Mouse (Mus musculus) limb, embryonic 11.5 days (tissue): Measurements from ENCODE around the gene Pygl. TPM values are rescaled to one million over a fixed set of nuclear protein-coding genes. Genes with fewer than 3 reads are reported as not detected.
"Not testable (repeated sequence)": the region's sequence is repeated elsewhere in the genome, so short reads cannot be mapped to it uniquely, and the experiment has no call there.

Experiments
- ATAC-seq: fragments of 200-750 bp; cut with Nextera tagmentation; 2 replicates; pipeline ENCODE4 v1.8.0; 2017; ENCODE audit warnings: low read depth; ENCODE audit not compliant: insufficient number of reproducible peaks, low FRiP score, low TSS enrichment
- DNase-seq: peaks from one replicate; pipeline ENCODE4 v3.0.0-alpha.2; 2015; ENCODE audit warnings: low spot score
- H3K27ac ChIP-seq: fragments of 300-500 bp; sonication (generic); replicated peaks from 2 replicates; pipeline ENCODE4 v1.5.1; 2014; ENCODE audit warnings: low read depth, mild to moderate bottlenecking, low read length
- H3K27me3 ChIP-seq: fragments of 300-500 bp; sonication (generic); 2 replicates; pipeline ENCODE4 v1.6.1; 2014; ENCODE audit warnings: mild to moderate bottlenecking, low read length, mixed read lengths; ENCODE audit not compliant: control insufficient read depth, insufficient read depth
- H3K36me3 ChIP-seq: fragments of 300-500 bp; sonication (generic); 2 replicates; pipeline ENCODE4 v1.6.1; 2014; ENCODE audit warnings: mild to moderate bottlenecking, low read length, moderate library complexity, mixed read lengths; ENCODE audit not compliant: control insufficient read depth, insufficient read depth
- H3K4me1 ChIP-seq: fragments of 300-500 bp; sonication (generic); 2 replicates; pipeline ENCODE4 v1.6.1; 2014; ENCODE audit warnings: low read length, mixed read lengths; ENCODE audit not compliant: control insufficient read depth, insufficient read depth
- H3K4me2 ChIP-seq: fragments of 300-500 bp; sonication (generic); 2 replicates; pipeline ENCODE4 v1.6.1; 2014; ENCODE audit warnings: low read depth, mild to moderate bottlenecking, moderate library complexity; ENCODE audit not compliant: severe bottlenecking
- H3K4me3 ChIP-seq: fragments of 300-500 bp; sonication (generic); 2 replicates; pipeline ENCODE4 v1.5.1; 2014; ENCODE audit warnings: low read depth, low read length
- H3K9ac ChIP-seq: fragments of 300-500 bp; sonication (generic); 2 replicates; pipeline ENCODE4 v1.6.1; 2014; ENCODE audit warnings: mild to moderate bottlenecking, low read length
- H3K9me3 ChIP-seq: fragments of 300-500 bp; sonication (generic); 2 replicates; pipeline ENCODE4 v1.6.1; 2016; ENCODE audit warnings: low read length; ENCODE audit not compliant: control insufficient read depth
- WGBS: fragments of 180-500 bp; shearing (Covaris S2); extraction: QIAGEN DNeasy Blood & Tissue Kit; methylation state at CpG from one replicate; pipeline ENCODE4 v1.1.7; 2014; 5-methylcytosine and 5-hydroxymethylcytosine counted together
- polyA plus RNA-seq: library from polyadenylated mRNA; unstranded; fragments of >200 nt; fragmentation: Nextera tagmentation; extraction: Ambion mirVana; gene quantifications from 2 replicates; pipeline ENCODE4 v1.2.1, GENCODE M21; 2014

The Pygl gene
- polyA plus RNA-seq, 1 experiment from 2014 or later, result 7.8 TPM

- H3K36me3 ChIP-seq, H3K27me3 ChIP-seq, DNase-seq, ATAC-seq, H3K27ac ChIP-seq, H3K9ac ChIP-seq, H3K4me1 ChIP-seq, H3K4me2 ChIP-seq, H3K4me3 ChIP-seq, H3K9me3 ChIP-seq: not testable (repeated sequence)
- WGBS, result 50% methylated on average over 3 of the region's 3 CpGs
These were observed 87.1 kb downstream of the Pygl start for GRCm38 (mm10) chr12:70144106-70144587.

GRCm38 (mm10) chr12:70140993-70141576, 90.2 kb downstream of the Pygl start:
- no peak overlapping the region for H3K4me3 ChIP-seq
- no peaks in the 10 kb centered on the region for H3K27me3 ChIP-seq
- DNase-seq, result no peak

More at GRCm38 (mm10) chr12:70140993-70141576, 90.2 kb downstream of the Pygl start:
- Histone ChIP-seq H3K4me2 (no peak overlapping the region), H3K27ac (no peak overlapping the region), H3K9me3 (no peaks in the 10 kb centered on the region), H3K4me1 (no peaks in the 10 kb centered on the region), H3K9ac (no peak overlapping the region), H3K36me3 (no peaks in the 10 kb centered on the region)
- 94% methylated on average over 5 of the region's 5 CpGs for WGBS
- ATAC-seq, result no peak

Other genes with a start within 250 kb of the Pygl start
- 12.7 and 13.1 TPM in 2 replicates for gene Sav1, start 244.5 kb downstream of the Pygl start, polyA plus RNA-seq
- 10.1 and 11.7 TPM in 2 replicates for gene Nin, start 117.8 kb downstream of the Pygl start, polyA plus RNA-seq
- gene Abhd12b, start 77.3 kb downstream of the Pygl start, polyA plus RNA-seq, result 0.15 TPM in 1 of 2 replicates, not detected in the other
- 0.14 and 0.40 TPM in 2 replicates for gene Trim9, start 116.1 kb upstream of the Pygl start, polyA plus RNA-seq
- gene Tmx1, start 221.6 kb upstream of the Pygl start, polyA plus RNA-seq, result 84.9 and 93.8 TPM in 2 replicates